Mouse (Mus musculus) CH12.LX (cell line): ENCODE measurements around the gene 1700066M21Rik. TPM values are rescaled to one million over a fixed set of nuclear protein-coding genes. Genes with fewer than 3 reads are reported as not detected.

ENCODE experiments used
- DNase-seq: peaks from one replicate; pipeline ENCODE4 v3.0.0-alpha.2; 2013; ENCODE audit errors: extremely low read depth
- H3K27ac ChIP-seq: 2 replicates; pipeline ENCODE4 v1.5.1; 2012; ENCODE audit warnings: low read depth, mild to moderate bottlenecking, control low read depth, moderate library complexity; ENCODE audit not compliant: insufficient read depth
- H3K27me3 ChIP-seq: replicated peaks from 2 replicates; pipeline ENCODE3; 2012; ENCODE audit warnings: inconsistent platforms
- H3K36me3 ChIP-seq, 2 experiments: replicated peaks in 1 of 2; 2 replicates each; pipeline versions ENCODE3 to v1.6.1; 2012; ENCODE audit warnings: inconsistent platforms in 1 of 2, low read length in 1 of 2, mild to moderate bottlenecking in 1 of 2, mixed read lengths in 1 of 2, moderate library complexity in 1 of 2; ENCODE audit not compliant: control insufficient read depth in 1 of 2, insufficient read depth in 1 of 2
- H3K4me1 ChIP-seq, 2 experiments: 2 replicates each; pipeline ENCODE4 v1.6.1; 2012; ENCODE audit warnings: inconsistent platforms in 1 of 2, moderate library complexity in 1 of 2; ENCODE audit not compliant: insufficient read depth in 2 of 2, control insufficient read depth in 1 of 2
- H3K4me2 ChIP-seq: 2 replicates; pipeline ENCODE4 v1.6.1; 2012; ENCODE audit warnings: low read depth, mild to moderate bottlenecking, control low read depth; ENCODE audit not compliant: poor library complexity, insufficient read depth, severe bottlenecking
- H3K4me3 ChIP-seq, 3 experiments: fragments of 150-350 bp in 1 of 3; sonication (generic) in 1 of 3; replicated peaks in 1 of 3; 2 replicates each; pipeline versions ENCODE3 to v1.5.1; 2011 to 2012; ENCODE audit warnings: low read depth in 2 of 3, low read length in 2 of 3, mild to moderate bottlenecking in 2 of 3, moderate library complexity in 2 of 3, control low read depth in 1 of 3, improper control_type of control experiment in 1 of 3, inconsistent platforms in 1 of 3, mixed read lengths in 1 of 3; ENCODE audit not compliant: poor library complexity in 1 of 3
- H3K79me2 ChIP-seq: replicated peaks from 2 replicates; pipeline ENCODE4 v1.6.1; 2012; ENCODE audit warnings: mild to moderate bottlenecking, moderate library complexity; ENCODE audit not compliant: control insufficient read depth, poor library complexity, insufficient read depth, severe bottlenecking; ENCODE audit errors: extremely low read depth
- H3K9ac ChIP-seq: 2 replicates; pipeline ENCODE4 v1.6.1; 2012; ENCODE audit warnings: low read depth, mild to moderate bottlenecking, control low read depth, moderate library complexity; ENCODE audit not compliant: insufficient read depth
- H3K9me3 ChIP-seq: replicated peaks from 2 replicates; pipeline ENCODE3; 2012; ENCODE audit warnings: low read length, inconsistent platforms, mixed read lengths
- CHD1 ChIP-seq: IDR thresholded peaks from 2 replicates; pipeline ENCODE4 v1.6.1; 2012; ENCODE audit warnings: low read depth, low read length, improper control_type of control experiment, inconsistent platforms
- CHD2 ChIP-seq: IDR thresholded peaks from 2 replicates; pipeline ENCODE4 v1.6.1; 2011; ENCODE audit warnings: low read length, improper control_type of control experiment
- CTCF ChIP-seq, 2 experiments: IDR thresholded peaks in 1 of 2; conservative IDR thresholded peaks in 1 of 2; 2 replicates each; pipeline ENCODE4 v1.5.1; 2011 to 2012; ENCODE audit warnings: low read depth in 2 of 2, low read length in 2 of 2, improper control_type of control experiment in 1 of 2, inconsistent platforms in 1 of 2, mild to moderate bottlenecking in 1 of 2, moderate library complexity in 1 of 2
- EP300 ChIP-seq: IDR thresholded peaks from 2 replicates; pipeline ENCODE4 v1.6.1; 2011; ENCODE audit warnings: low read length, improper control_type of control experiment
- ETS1 ChIP-seq: conservative IDR thresholded peaks from 2 replicates; pipeline ENCODE4 v1.6.1; 2012; ENCODE audit warnings: low read depth, mild to moderate bottlenecking, inconsistent platforms, low read length, improper control_type of control experiment, moderate library complexity
- GABPA ChIP-seq: IDR thresholded peaks from 2 replicates; pipeline ENCODE4 v1.6.1; 2012; ENCODE audit warnings: low read depth, low read length, improper control_type of control experiment, inconsistent platforms; ENCODE audit not compliant: insufficient replicate concordance
- HCFC1 ChIP-seq: IDR thresholded peaks from 2 replicates; pipeline ENCODE4 v1.6.1; 2012; ENCODE audit warnings: low read depth, mild to moderate bottlenecking, inconsistent platforms, low read length, improper control_type of control experiment
- IRF4 ChIP-seq: IDR thresholded peaks from 2 replicates; pipeline ENCODE4 v1.6.1; 2014; ENCODE audit warnings: low read depth, mild to moderate bottlenecking, inconsistent platforms, low read length, improper control_type of control experiment
- KAT2A ChIP-seq: IDR thresholded peaks from 2 replicates; pipeline ENCODE4 v1.6.1; 2012; ENCODE audit warnings: low read length, improper control_type of control experiment, inconsistent platforms; ENCODE audit not compliant: insufficient replicate concordance
- MXI1 ChIP-seq: IDR thresholded peaks from 2 replicates; pipeline ENCODE4 v1.6.1; 2011; ENCODE audit warnings: mild to moderate bottlenecking, low read depth, low read length, improper control_type of control experiment
- NRF1 ChIP-seq: IDR thresholded peaks from 2 replicates; pipeline ENCODE4 v1.6.1; 2014; ENCODE audit warnings: low read depth, mild to moderate bottlenecking, inconsistent platforms, low read length, improper control_type of control experiment, moderate library complexity
- PAX5 ChIP-seq: IDR thresholded peaks from 2 replicates; pipeline ENCODE4 v1.6.1; 2012; ENCODE audit warnings: low read length, inconsistent platforms, mixed read lengths
- POLR2AphosphoS2 ChIP-seq: IDR thresholded peaks from 2 replicates; pipeline ENCODE4 v1.6.1; 2011; ENCODE audit warnings: low read depth, low read length, improper control_type of control experiment
- RAD21 ChIP-seq: IDR thresholded peaks from 2 replicates; pipeline ENCODE4 v1.6.1; 2011; ENCODE audit warnings: low read depth, mild to moderate bottlenecking, low read length, improper control_type of control experiment, moderate library complexity
- RCOR1 ChIP-seq: conservative IDR thresholded peaks from 2 replicates; pipeline ENCODE4 v1.6.1; 2012; ENCODE audit warnings: low read depth, mild to moderate bottlenecking, inconsistent platforms, low read length, improper control_type of control experiment
- SIN3A ChIP-seq: IDR thresholded peaks from 2 replicates; pipeline ENCODE4 v1.6.1; 2012; ENCODE audit warnings: low read length, improper control_type of control experiment, inconsistent platforms
- UBTF ChIP-seq: IDR thresholded peaks from 2 replicates; pipeline ENCODE4 v1.6.1; 2012; ENCODE audit warnings: low read depth, mild to moderate bottlenecking, inconsistent platforms, low read length, improper control_type of control experiment, moderate library complexity
- USF1 ChIP-seq: IDR thresholded peaks from 2 replicates; pipeline ENCODE4 v1.6.1; 2014; ENCODE audit warnings: low read depth, mild to moderate bottlenecking, inconsistent platforms, low read length, improper control_type of control experiment
- USF2 ChIP-seq: conservative IDR thresholded peaks from 2 replicates; pipeline ENCODE4 v1.6.1; 2011; ENCODE audit warnings: low read depth, low read length, improper control_type of control experiment
- ZC3H11A ChIP-seq: IDR thresholded peaks from 2 replicates; pipeline ENCODE4 v1.6.1; 2012; ENCODE audit warnings: low read depth, mild to moderate bottlenecking, inconsistent platforms, low read length, improper control_type of control experiment
- ZKSCAN1 ChIP-seq: IDR thresholded peaks from 2 replicates; pipeline ENCODE4 v1.6.1; 2012; ENCODE audit warnings: low read depth, inconsistent platforms, low read length, improper control_type of control experiment, borderline replicate concordance
- ZMIZ1 ChIP-seq: IDR thresholded peaks from 2 replicates; pipeline ENCODE4 v1.6.1; 2012; ENCODE audit warnings: low read depth, mild to moderate bottlenecking, inconsistent platforms, low read length, improper control_type of control experiment
- ZNF384 ChIP-seq: IDR thresholded peaks from 2 replicates; pipeline ENCODE4 v1.6.1; 2012; ENCODE audit warnings: low read depth, low read length, improper control_type of control experiment, inconsistent platforms
- dilution Hi-C: fragments of 300-500 bp; cut with MboI; formaldehyde crosslinking; loops from 2 replicates; pipeline ENCODE4 v1.14.3; 2020; ENCODE audit warnings: low sequenced_read_pairs; ENCODE audit not compliant: extremely low pct_unique_long_range_greater_than_20kb, extremely low pct_ligation_motif_present
- in situ Hi-C: fragments of 300-500 bp; cut with MboI; formaldehyde crosslinking; loops from 3 replicates; pipeline ENCODE4 v1.14.3; 2019; ENCODE audit warnings: low sequenced_read_pairs, low pct_ligation_motif_present, low pct_unique_long_range_greater_than_20kb, mixed read lengths
- polyA plus RNA-seq: library from polyadenylated mRNA; unstranded; fragments of >175 nt; gene quantifications from 2 replicates; pipeline ENCODE4 v1.2.1, GENCODE M21; 2012; ENCODE audit warnings: low read depth; ENCODE audit not compliant: insufficient read length
- total RNA-seq, 2 experiments: library from RNA; depleted of rRNA; stranded (reverse); fragments of 300-350 nt in 1 of 2; fragments of >200 nt in 1 of 2; gene quantifications; 2 replicates each; pipeline ENCODE4 v1.2.3; 2012 to 2014

The 1700066M21Rik gene
- total and polyA plus RNA-seq, 3 experiments, result 7.0 to 17.4 (median 8.0) TPM

- no peak overlapping the region for H3K27ac ChIP-seq
- DNase-seq, result no peak
- no peaks in the 10 kb centered on the region for H3K79me2 ChIP-seq
- dilution Hi-C loops (no loop called here), in situ Hi-C loops (no loop called here)
- no peaks in the 10 kb centered on the region for H3K9me3 ChIP-seq
- no peak overlapping the region for H3K4me2 ChIP-seq
- H3K4me1 ChIP-seq, result no peaks in the 10 kb centered on the region
- no peak overlapping the region for H3K4me3 ChIP-seq
- no peaks in the 10 kb centered on the region for H3K27me3 ChIP-seq
- no peak for TF ChIP-seq CHD2
- TF ChIP-seq ETS1, result no peak
- no peak for TF ChIP-seq MXI1
- TF ChIP-seq NRF1, result no peak
- no peak for TF ChIP-seq ZC3H11A
- no peak overlapping the region for H3K9ac ChIP-seq
- H3K36me3 ChIP-seq, result peaks cover 0 to 24% of the 10 kb centered on the region in 2 experiments
Observed at GRCm38 (mm10) chr1:57358546-57358945, 18.9 kb upstream of the 1700066M21Rik start.

DNA sequence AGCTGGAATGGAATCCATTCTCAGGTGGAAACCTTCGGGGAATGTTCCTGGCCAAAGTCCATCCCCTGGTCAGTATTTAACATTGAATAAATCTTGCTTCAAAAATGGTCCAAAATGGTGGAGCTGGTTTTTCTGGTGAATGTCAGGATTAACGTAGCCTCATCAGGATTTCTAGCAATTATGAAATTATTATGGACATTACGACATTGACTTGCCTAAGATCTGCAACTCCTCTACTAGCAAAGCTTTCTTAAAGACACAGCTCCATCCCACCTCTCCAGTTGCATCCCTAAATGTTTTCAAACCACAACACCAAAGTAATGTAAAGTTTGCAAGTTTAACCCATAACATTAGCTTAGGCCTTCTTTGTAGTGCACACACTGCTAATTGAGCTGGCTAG, 10.0 kb upstream of the 1700066M21Rik start:
- DNase-seq, result no peak
- in situ Hi-C loops, result no loop called here
- TF ChIP-seq EP300 (no peak), SIN3A (no peak), RCOR1 (no peak), ZNF384 (no peak), GABPA (no peak), ZMIZ1 (no peak), ZKSCAN1 (no peak), PAX5 (no peak), POLR2AphosphoS2 (no peak)
- TF ChIP-seq, all 38 proteins: peak for 0
- dilution Hi-C loops, result no loop called here
- no peaks in the 10 kb centered on the region; the same call in 1 of the 2 replicates for H3K79me2 ChIP-seq
- peaks cover 2 to 3% of the 10 kb centered on the region in 2 experiments for H3K36me3 ChIP-seq
- no peaks in the 10 kb centered on the region for H3K9me3 ChIP-seq
- H3K4me1 ChIP-seq, result peaks cover 5 to 14% of the 10 kb centered on the region in 2 experiments; a peak in 3 of 4 replicates
- H3K27me3 ChIP-seq, result no peaks in the 10 kb centered on the region
- H3K9ac ChIP-seq, result no peak overlapping the region
- H3K27ac ChIP-seq, result no peak overlapping the region
- H3K4me2 ChIP-seq, result no peak overlapping the region
- H3K4me3 ChIP-seq, result no peak overlapping the region

- no peak overlapping the region for H3K4me2 ChIP-seq
- no peak overlapping the region for H3K9ac ChIP-seq
- no peaks in the 10 kb centered on the region for H3K27me3 ChIP-seq
- dilution Hi-C loops, result no loop called here
- in situ Hi-C loops, result no loop called here
- peaks cover 3 to 7% of the 10 kb centered on the region in 2 experiments for H3K36me3 ChIP-seq
- peaks cover 1% of the 10 kb centered on the region for H3K9me3 ChIP-seq
- H3K79me2 ChIP-seq, result no peaks in the 10 kb centered on the region; the same call in 1 of the 2 replicates
- H3K4me1 ChIP-seq, result peaks cover 7 to 14% of the 10 kb centered on the region in 2 experiments; a peak in 3 of 4 replicates
- no peak overlapping the region for H3K27ac ChIP-seq
- TF ChIP-seq CHD1, result no peak
- TF ChIP-seq EP300, result no peak
- no peak for TF ChIP-seq HCFC1
- TF ChIP-seq NRF1, result no peak
- TF ChIP-seq IRF4, result no peak
- no peak for TF ChIP-seq USF1
- TF ChIP-seq RCOR1, result no peak
- TF ChIP-seq USF2, result no peak
- no peak for TF ChIP-seq UBTF
- TF ChIP-seq KAT2A, result no peak
- no peak for TF ChIP-seq CTCF (conservative IDR thresholded peaks at IDR 0.05 in 1 of 2, IDR thresholded peaks at IDR 0.05 in 1 of 2; ENCODE audit: low read depth in 2 of 2, low read length in 2 of 2)
- TF ChIP-seq ZC3H11A, result no peak
- no peak for TF ChIP-seq RAD21
- no peak for TF ChIP-seq ZKSCAN1
- DNase-seq, result no peak
- no peak overlapping the region for H3K4me3 ChIP-seq
Observed at GRCm38 (mm10) chr1:57369111-57369510, 8.3 kb upstream of the 1700066M21Rik start.
